Mouse (Mus musculus) kidney, postnatal 10 days (tissue): ENCODE data around the gene Styxl1.
A peak's percentile ranks its signal among the peaks of the same experiment; 100 is the strongest.

Experiments used
- DNase-seq: peaks from one replicate; pipeline ENCODE4 v3.0.0; 2021; ENCODE audit warnings: mixed read lengths

Gene Styxl1

DNA sequence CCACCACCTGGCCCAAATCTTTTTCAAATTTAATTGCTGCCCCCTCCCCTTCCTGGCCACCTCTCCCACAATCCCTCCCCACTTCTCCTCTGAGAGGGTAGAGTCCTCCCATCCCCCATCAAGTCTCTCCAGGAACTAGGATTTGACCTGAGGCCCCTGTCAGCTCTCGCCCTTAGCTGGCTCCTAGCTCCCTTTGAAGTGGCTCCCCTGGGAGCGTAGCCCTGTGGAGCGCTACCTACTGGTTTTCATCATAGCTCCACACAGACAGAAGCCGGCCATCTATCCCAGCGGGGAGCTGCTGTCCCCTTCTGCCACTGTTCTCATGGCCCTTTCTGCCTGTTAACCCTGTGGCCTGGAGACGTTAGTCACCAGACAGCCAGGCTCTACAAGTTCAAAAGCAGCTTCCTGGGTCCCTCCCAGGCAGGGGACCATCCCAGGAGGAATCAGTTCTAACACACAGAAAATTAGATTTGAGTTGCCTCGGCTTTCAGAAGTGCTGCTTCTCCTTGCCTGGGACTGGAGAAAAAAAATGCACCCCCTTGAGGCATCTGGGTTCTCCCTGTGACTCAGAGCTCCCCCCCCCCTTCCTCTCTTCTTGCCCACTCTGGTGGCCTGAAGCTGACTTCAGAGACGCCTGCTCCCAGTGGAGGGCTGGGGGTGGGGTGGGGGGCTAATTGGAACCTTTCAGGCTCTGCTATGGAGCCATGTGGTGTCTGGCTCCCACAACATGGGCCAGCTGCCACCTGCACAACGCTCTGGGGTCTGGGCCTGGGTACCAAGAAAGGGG is 53.5 kb downstream of the Styxl1 start:
- peak; percentile 33 for DNase-seq

DNA sequence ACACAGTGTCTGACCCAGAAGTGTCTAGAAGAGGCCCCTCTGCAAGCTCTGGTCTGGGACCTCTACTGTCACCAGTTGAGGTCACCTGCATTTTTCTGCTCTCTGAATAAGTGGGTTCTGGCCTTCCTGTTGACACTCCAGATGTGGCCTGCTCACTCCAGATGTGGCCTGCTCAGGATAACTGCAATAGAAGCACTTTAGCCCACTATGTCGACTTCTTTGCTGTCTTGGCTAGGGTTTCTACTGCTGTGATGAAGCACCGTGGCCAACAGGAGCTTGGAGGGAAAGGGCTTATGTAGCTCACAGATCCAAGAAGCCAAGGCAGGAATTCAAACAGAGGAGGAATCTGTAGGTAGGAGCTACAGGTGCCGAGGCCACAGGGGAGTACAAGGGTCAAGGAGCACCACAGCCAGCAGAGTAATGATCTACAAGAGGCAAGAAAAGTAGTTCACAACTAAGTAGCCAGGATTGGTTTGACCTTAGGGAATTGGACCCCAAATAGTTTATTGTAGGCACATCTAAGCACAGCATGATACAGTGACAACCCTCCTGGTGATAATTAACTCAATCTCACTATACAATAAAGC is 54.9 kb downstream of the Styxl1 start:
- no peak for DNase-seq

DNA sequence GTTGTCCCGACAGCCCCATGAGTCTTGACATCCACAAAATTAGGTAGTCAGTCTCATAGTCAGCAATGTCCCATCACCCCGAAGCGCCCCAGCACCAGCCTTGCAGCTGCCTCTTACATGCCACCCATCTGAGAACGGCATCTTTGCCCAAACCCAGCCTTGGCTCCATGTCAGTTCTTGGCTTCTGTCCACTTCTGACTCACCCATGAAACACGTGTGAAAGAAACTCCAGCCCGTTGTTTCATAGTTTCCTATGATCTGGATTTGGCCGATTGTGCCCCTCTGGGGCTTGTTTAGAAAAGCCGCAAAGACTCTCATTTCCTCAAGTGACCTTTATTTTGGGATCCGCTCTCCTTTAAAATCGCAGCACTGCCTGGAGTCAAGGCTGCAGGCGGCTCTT is 56.1 kb downstream of the Styxl1 start:
- peak; percentile 43 for DNase-seq

DNA sequence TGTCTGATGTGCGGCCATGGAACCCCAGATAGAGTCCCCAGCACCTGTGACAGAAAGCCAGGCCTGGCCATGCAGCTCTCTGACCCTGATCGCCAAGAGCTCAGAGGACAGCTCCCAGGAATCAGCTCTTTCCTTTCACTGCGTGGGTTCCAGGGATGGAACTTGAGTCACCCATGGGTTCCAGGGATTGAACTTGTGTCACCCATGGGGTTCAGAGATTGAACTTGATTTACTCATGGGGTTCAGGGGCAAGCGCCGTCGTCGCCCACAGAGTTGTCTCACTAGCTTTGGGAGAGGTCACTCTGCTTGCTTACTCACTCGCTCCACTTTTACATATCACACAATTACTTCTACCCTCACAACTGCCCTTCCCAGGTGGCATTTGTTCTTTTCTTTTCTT is 57.1 kb downstream of the Styxl1 start:
- no peak for DNase-seq

DNA sequence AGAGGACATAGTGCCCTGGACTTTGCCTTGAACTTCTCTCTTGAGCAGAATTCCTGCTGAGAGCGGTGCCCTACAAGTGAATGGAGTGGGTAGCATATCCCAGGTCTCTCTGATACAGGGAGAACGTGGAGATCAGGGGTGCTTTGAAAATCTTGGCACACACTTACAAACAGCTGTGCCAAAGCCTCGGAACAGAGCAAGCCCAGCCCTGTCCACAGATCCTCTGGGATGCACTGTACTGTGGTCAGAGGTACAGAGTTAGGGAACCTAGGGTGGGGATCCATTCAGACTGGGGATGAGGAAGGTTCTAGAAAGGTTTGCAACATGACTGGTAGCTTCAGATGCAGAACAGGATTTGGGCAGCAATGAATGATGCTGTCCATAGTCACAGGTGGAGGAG is 58.1 kb downstream of the Styxl1 start:
- no peak for DNase-seq

DNA sequence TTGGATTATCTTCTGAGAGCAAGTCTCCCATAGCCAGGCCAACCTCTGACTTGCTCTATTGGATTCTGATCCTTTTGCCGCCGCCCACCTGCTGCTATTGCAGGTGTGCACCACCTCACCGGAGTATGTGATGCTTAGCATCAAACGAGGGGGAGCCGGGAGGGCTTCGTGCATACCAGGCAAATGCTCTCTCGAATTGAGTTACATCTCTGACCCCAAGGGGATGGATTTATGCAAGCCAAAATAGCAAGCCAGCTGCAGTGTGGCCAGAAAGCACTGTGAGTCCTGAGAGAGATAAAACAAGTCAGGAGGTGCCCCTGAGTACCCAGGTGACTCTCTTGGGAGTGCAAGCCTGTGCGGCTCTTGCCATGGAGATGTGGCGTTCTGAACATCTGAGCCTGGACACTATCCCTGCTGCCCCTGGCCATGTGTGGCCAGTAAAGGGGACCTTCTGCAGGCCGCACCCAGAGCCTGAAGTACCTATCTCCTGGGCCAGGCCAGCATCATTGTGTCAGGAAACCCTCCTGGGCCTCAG is 58.5 kb downstream of the Styxl1 start:
- no peak for DNase-seq

DNA sequence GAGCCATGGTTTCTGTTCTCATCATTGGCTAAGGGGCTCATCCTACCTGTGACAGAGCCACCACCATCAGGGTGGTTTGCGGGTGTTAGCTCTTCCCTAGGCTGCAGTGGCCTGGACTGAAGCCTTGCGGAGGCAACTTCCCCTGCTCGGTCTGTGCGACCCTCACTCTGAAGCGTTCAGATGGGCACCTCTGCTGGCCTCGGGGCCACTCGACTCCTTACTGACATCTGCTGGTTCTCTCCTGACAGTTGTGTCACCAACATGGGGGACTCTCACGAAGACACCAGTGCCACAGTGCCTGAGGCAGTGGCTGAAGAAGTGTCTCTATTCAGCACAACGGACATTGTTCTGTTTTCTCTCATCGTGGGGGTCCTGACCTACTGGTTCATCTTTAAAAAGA is 62.6 kb downstream of the Styxl1 start:
- peak; percentile 40 for DNase-seq

DNA sequence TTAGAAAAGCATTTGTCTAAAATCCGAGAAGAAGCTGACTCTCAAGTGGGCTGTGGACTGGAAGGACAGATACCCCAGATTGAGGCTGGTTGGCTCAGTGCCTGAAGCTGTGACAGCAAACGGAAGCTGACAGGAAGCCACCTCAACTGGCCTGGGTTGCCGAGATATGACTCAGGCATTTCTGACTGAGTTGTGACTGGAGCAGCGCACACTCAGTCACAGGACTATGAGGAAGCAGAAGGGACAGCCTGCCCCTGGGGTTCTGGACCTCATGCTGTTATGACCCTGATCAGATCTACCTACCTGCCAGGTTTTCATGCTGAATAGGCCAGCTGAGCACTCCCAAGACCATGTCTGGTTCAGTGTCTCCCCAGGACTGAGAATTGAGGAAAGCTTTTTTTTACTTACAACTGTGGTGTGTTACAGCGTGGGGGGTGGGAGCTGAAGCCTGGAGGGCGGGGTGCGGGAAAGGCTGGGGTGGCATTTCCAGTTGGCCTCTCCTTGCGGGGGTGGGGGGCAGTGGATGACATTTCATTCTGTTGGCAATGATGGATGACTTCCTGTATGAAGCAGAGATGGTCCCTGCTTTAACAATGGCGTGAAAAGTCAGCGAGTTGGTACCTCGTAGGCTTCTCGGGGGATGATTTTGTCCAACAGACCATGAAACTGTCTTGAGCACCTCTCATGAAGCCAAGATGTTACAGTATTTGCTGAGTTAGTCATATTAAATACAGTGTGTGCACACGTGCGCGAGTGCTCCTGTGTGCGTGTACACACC is 64.6 kb downstream of the Styxl1 start:
- DNase-seq = peak; percentile 88

DNA sequence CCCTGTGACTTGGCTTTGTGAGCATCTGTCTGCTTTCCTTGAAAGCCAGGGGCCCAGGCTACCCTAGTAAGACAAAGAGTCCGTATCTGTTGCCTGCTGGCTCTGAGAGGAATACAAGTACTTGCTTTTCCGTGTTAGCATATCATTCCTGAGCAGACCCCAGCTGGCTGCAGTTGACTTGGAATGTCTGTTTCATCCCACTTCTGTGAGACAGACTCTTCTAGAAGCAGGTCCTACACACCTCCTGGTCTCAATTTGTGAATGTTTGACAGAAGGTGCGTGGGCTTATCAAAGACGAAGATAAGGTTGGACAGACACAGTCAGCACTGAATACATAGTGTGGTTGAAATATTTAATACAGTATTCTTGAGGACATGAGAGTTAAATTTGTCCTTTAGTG is 65.4 kb downstream of the Styxl1 start:
- DNase-seq = no peak

DNA sequence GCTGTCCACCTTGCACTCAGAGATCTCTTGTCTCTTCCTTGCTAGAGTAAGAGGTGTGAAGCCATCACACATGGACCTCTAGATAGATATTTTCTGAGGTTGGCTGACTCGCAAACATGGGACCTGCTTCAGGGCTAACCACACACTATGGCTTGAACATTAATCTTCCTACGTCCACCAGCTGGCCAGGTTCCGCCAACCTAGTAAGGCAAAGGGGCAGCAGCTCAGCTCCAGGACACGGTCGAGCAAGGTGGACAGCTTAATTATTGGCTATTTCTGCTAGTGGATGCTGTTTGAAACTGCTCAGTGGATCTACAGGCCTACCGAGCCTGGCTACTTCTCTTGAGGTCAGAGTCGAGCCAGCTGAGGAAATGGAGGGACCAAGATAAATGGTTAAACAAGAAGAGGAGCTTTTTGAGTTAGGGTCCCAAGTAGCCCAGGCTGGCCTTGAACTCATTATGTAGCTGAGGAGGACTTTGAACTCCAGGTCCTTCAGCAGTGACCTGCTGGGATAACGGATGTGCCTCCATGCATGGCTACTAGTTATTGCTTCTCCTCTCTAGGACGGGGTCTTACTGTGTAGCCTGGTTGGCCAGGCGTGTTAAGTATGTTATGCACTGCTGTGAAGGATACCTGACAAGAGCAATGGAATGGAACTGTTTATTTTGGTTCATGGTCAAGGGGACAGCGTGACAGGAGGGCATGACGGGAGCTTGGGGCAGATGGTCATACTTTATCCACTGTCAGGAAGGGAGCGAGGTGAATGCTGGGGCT is 66.4 kb downstream of the Styxl1 start:
- peak; percentile 63 for DNase-seq

DNA sequence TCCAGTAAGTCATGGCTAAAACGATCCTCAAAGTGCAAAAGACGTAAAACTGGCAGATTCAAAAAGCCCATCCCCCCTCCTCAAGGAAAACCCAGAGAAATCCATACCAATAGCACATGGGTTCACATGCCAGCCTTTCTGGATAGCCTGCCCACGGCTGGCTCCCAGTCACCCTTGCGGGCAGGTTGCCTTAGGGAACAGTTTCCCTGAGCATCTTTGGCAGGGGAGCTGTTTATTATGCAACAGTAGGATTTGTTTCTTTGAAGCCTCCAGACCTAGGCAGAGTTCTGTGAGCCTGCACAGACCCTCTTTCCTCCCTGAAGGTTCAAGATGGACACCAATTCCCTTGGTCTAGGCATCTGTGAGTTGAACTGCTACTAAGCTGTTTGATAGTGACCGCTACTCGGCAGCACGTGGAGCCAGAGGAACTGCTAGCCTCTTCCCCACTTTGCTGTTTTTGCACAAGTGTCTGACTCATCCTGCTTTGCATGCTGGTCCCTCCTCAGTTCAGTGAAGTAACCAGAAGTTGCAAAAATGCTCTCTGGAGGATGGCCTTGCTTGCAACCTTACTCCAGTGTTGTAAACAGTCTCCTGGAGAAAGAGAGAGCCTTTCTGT is 67.5 kb downstream of the Styxl1 start:
- no peak for DNase-seq

DNA sequence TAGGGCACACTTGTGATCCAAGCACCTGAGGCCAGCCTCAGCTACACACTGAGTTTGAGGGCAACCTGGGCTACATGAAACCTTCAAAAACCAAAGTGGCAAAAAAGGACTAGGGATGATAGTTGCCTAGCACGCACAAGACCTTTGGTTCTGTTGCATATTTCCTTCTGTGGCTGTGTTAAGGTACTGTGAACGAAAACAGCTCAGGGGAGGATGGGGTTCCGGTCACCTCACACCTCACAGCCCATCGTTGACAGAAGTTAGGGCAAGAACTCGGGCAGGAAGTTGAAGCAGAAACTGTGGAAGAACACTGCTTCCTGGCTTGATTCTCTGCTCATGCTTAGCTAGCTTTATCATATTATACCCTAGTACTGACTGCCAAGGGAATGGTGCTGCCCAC is 68.5 kb downstream of the Styxl1 start:
- DNase-seq = no peak

DNA sequence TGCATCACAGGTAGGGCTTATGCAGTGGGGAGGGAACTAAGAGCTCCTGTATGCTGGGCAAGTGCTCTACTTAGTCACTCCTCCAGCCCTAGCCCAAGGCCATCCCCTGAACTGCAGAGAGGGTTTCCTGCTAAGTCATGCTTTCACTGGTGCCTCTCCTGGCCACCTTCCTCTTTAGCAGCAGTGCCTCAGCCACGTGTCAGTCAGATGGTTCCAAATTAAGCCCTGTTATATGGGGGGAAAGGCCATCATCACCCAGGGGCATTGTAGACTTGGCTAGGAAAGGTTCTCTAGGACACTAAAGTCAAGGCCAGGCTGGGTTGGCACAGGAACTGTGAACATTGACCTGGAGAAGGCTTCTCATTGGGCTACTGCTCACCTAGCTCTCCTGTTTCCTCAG is 70.3 kb downstream of the Styxl1 start:
- peak; percentile 26 for DNase-seq

DNA sequence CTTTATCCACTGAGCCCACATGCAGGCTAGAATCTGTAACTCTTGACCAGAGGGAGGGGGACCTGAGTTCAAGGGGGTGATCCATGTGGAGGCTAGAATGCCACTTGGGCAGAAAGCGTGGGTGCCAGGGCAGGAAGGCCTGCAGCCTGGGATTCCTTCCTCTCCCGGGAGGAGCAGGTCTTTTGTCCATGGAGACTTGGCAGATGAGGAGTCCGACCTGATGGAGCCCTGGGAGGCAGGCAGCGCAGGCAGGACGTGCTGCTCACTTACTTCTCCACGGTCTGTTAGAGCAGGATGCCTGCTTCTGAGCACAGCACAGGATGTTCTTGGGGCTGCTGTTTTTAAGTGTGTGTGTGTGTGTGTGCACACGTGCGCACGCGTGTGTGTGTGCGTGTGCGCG is 71.1 kb downstream of the Styxl1 start:
- DNase-seq = no peak

DNA sequence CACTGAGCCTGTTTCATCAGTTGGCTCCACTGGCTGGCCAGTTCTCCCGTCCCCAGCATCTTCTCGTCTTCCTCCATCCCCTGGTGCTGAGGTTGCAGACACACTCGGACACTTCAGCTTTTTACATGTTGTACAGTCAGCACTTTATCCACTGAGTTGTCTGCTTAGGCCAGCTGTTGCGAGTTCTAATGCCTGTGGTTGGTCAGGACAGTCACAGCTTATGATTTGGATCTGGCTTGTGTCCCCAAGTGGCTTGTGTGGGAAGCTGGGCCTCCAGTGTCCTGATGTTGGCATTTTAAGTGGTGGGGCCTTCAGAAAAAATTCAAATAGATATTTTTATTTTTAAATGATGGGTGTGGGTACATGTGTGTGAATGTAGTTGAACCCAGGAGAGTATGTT is 72.8 kb downstream of the Styxl1 start:
- DNase-seq = no peak

DNA sequence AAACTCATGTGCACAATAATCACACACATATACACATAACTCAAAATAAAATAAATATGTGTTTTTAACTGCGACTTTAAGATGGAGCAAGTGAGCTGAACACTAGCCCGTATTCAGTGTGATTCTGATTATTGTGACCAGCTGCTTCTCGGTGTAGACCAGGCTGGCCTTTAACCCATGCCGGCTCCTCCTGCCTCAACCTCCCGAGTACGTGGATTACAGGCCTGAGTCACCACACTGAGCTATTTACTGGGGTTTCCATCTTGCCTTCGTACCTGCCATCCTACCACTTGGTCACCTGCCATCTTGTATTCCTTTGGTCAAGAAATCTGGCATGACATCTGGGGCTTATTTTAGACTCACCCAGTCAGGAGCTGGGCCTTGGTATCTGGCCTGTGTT is 74.8 kb downstream of the Styxl1 start:
- no peak for DNase-seq

DNA sequence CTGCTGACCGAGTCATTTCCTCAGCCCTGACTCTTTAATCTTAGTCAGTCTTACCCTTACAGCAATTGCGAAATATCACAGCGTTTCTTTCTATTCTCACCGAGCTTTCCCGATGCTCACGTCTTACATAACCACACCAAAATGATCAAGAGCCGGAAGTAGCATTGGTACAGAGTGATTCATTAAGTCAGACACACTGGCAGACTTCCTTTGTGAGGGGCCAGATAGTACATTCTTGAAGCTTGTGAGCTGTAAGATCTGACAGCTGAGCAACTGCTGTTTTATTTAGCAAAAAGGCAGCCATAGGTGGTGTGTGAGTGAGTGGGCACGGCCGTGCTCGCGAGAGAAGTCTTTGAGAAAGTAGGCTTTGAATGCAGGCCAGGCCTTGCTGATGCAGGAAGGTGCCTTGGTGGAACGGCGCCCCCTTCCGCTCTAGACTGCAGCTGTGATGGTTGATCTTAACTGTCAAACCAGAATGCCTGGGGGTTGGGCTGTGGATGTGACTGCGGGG is 75.4 kb downstream of the Styxl1 start:
- peak; percentile 39 for DNase-seq

DNA sequence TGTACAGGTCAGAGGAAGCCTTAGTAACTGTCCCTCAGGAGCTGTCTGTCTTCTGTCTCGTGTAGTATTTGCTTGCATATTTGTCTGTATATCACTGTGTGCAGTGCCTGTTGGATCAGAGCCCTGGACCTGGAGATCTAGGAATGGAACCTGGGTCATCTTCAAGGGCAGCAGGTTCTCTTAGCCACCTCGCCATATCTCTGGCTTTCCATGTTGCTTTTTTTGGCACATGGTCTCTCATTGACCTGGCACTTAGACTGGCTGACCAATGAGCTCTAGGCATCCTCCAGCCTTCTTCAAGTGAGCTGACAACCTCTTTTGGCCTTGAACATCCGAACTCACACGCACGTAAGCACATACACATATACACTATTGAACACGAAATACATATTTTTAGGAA is 76.0 kb downstream of the Styxl1 start:
- DNase-seq = no peak

DNA sequence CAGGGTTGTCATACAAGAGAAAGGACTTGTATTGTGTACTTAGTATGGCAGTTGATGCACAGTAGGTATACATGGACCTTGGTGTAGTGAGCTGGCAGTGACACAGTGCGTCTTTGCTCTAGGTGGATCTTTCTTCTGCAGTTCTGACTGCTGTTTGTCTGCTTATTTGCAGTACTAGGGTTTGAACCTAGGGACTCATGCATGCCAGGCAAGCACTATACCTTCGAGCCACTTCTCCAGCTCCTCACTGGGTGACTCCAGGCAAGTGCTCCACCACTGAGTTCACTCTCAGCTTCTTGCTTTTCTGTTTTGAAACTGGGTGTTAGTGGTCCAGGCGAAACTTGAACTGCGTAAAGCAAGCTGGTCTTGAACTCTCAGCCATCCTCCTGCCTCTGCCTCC is 76.6 kb downstream of the Styxl1 start:
- no peak for DNase-seq

DNA sequence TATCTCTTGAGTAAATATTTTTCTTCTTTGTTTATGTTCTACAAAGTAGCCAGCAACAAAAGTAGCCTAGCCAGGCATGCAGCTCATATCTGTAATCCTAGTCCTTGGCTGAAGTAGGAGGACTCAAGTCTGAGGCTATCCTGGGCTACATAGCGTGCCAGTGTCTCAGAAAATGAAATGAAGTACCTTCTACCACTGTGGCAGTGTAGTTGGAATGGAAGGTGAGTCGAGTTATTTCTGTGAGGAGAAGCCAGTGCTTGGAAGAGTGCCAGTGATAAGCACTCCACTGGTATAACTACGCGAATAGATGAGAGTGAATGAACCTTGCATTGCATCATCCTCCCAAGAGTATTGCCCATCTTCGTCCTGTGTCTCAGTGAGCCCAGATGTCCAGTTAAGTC is 80.5 kb downstream of the Styxl1 start:
- DNase-seq = no peak
